Mouse (Mus musculus) gastrocnemius, adult 18-20 months (tissue): Measurements from ENCODE around the gene Lpin1. TPM values are rescaled to one million over a fixed set of nuclear protein-coding genes. Genes with fewer than 3 reads are reported as not detected.

Experiments
- DNase-seq: peaks from one replicate; pipeline ENCODE4 v3.0.0; 2021; ENCODE audit warnings: low spot score
- total RNA-seq, 2 experiments: library from RNA; stranded (reverse); gene quantifications; 2 replicates each; pipeline ENCODE4 v1.2.3; 2021

The Lpin1 gene
- total RNA-seq, 2 experiments from 2014 or later = 212 to 245 TPM

GRCm38 (mm10) chr12:16528650-16529049, 82.1 kb downstream of the Lpin1 start:
- DNase-seq = no peak

GRCm38 (mm10) chr12:16527941-16528340, 82.8 kb downstream of the Lpin1 start:
- no peak for DNase-seq

GRCm38 (mm10) chr12:16526862-16527261, 83.9 kb downstream of the Lpin1 start:
- no peak for DNase-seq

- no peak for DNase-seq
Observed at GRCm38 (mm10) chr12:16526134-16526533, 84.6 kb downstream of the Lpin1 start.

- DNase-seq = no peak
Observed at GRCm38 (mm10) chr12:16515183-16515582, 95.6 kb downstream of the Lpin1 start.

GRCm38 (mm10) chr12:16512991-16513390, 97.8 kb downstream of the Lpin1 start:
- DNase-seq = no peak

GRCm38 (mm10) chr12:16509122-16509752, 101.5 kb downstream of the Lpin1 start:
- peak; percentile 74 for DNase-seq

- DNase-seq = no peak
Observed at GRCm38 (mm10) chr12:16506796-16507790, 103.7 kb downstream of the Lpin1 start.

GRCm38 (mm10) chr12:16504244-16504643, 106.5 kb downstream of the Lpin1 start:
- no peak for DNase-seq

GRCm38 (mm10) chr12:16497960-16498359, 112.8 kb downstream of the Lpin1 start:
- DNase-seq = no peak

- DNase-seq = no peak
Observed at GRCm38 (mm10) chr12:16492713-16493112, 118.1 kb downstream of the Lpin1 start.

GRCm38 (mm10) chr12:16488899-16489298, 121.9 kb downstream of the Lpin1 start:
- no peak for DNase-seq

GRCm38 (mm10) chr12:16487453-16487852, 123.3 kb downstream of the Lpin1 start:
- DNase-seq = no peak

Other genes starting within 250 kb of the Lpin1 start
- 1 to 10 TPM; 2.6 TPM for gene Ntsr2, start 42.4 kb upstream of the Lpin1 start, total RNA-seq
- gene Greb1, start 189.9 kb upstream of the Lpin1 start, total RNA-seq = 1 to 10 TPM in 1 of 2 experiments, under 1 TPM in 1; 0.43 to 3.9 TPM
- gene E2f6, start 200.0 kb upstream of the Lpin1 start, total RNA-seq = 100 to 1,000 TPM; 143 to 161 TPM